Mouse (Mus musculus): Measurements from ENCODE around the gene Spata21. TPM values are rescaled to one million over a fixed set of nuclear protein-coding genes. Genes with fewer than 3 reads are reported as not detected.

Spata21 gene
- polyA plus RNA-seq (2012; rRNA removed), result not detected in 2 replicates

DNA sequence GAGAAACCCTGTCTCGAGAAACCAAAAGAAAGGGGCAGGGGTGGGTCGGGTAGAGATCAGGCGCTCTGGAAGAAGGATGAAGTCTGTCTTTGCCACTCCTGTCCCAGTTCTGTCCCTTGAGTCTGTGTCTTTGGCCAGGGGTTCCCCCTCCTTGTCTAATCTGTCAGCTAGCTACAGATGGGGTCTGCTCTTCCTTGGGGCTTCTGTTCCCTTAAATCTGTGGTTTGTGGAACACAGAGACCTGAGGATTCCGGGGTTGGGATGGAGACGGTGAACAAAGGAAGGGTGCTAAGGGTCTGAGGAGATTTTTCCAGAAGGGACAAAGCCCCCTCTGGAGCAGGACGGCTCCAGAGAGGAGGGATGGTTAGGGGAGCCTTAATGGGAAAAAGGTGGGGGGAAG, at the start of gene Spata21:
Spata21 (plus strand) TSS at position 301 of the 400 bp plus-strand sequence.

DNA sequence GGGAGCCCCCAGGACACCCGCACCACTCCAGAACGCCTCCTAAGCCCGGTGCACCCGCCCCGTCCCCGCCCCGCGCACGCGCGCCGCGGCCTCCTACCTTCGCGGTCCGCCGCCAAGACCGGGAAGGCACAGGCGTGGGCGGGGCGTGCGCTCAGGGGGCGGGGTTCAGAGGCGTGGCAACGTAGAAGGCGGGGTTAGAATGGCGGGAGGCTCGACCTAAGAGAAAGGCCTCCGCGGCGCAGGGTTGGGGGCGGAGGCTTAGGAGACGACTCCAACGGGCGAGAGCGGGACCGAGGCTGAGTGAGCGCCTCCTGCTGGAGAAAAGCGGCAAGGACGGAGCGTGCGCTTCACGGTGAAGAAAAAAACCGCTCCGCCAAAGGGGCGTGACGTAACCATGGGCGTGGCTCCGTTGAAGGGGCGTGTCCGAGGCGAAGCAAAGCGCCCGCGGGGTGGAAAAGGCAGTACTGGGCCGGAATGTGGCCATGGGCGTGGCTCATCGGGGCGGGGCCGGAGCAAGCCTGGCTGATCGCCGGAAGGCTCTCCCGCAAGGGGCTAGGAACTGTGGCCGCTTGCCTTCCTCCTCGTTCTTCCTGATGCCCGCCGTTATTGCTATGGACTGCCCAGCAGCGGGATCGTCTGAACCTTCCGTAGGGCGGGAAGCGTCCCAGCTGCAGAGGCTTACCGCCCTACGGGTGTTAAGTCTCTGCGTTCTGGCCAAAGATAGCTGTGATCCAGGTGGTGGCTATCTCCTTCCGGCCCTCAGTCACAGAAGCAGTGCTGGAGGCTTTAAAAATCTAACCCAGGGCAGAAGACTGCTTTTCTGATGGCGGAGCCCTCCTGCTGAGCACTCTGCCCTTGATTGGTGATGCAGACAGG, 27.5 kb upstream of the Spata21 start, which contains the start of gene Crocc:
Crocc (minus strand) TSS at position 125 of the 876 bp plus-strand sequence.

DNA sequence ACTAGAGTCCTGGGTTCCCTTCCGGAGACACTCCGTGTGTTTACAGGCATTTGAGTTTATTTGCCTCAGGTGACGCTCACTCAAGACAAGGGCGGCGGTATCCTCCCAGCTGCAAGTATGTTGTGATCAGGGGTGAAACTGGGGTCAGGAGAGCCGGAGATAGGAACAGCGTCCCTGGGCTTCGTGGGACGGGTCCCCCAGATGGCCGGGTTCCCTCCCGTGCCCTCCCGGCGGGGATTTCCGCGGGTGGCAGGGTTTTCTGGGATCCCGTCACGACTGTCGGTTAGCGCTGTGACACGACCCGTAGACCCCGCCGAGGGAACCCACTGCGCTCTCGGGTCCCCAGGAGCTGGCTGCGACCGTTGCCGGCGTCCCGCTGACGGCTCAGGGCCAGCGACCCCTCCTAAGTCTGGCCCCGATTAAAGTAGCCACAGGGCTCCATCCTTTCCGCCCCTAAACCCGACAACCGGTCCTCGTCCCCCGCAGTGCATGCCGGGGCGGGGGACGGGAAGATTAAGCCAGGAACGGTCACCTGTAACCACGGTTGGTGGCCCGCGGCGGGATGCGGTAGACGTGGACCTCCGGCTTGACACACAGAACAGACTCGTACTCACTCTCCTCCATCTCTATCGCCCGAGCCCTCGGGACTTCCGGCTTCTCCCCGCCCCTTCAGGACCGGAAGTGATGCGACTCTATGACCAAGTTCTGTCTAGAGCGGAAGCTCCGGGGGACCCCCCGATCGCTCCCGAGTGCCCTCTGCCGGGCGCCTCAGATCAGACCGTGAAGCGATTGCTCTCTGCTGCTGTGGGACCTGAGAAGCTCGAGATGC, 10.2 kb upstream of the Spata21 start, which contains the start of gene Necap2:
Necap2 (minus strand) TSS at position 677 of the 829 bp plus-strand sequence.

DNA sequence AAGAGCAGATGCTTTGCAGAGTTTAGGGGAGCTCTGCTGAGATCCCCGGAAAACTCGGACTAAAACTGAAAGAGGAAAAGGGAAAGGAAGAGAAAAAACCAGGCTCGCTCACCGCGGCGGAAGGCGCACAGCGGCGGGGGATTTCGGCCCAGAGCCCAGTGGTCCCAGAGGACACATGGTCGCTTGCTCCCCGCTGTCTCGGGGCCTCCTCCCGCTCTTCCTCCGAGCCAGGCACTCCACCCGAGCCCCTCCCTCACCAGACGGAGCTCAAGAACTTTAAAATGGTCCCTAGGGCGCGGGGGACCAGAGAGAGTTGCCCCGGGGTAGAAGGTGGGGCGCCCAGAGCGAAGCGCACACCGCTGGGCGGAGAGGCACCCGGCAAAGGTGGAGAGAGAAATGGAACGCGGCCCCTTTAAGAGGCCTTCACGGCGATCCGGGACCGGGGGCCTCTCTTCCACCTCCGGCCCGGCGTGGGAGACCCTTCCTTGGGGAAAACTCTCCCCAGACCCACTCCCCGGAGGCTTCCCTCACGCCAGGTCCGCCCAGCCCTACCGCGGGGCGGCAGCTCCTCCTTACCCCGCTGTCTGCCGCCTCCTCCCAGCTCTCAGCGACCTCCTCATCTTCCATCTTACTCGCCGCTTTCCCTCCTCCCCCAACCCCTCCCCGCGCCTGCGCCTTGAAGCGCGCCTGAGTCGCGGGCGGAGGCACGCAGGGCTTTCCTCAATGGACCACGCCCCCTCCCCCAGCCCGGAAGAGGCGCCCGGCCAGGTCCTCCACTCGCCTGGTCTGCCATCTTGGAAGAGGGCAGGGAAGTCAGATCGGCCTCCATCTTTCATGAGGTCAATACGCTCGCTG, 51.2 kb downstream of the Spata21 start, which contains the start of gene Szrd1:
Szrd1 (minus strand) TSS at position 660 of the 855 bp plus-strand sequence.

DNA sequence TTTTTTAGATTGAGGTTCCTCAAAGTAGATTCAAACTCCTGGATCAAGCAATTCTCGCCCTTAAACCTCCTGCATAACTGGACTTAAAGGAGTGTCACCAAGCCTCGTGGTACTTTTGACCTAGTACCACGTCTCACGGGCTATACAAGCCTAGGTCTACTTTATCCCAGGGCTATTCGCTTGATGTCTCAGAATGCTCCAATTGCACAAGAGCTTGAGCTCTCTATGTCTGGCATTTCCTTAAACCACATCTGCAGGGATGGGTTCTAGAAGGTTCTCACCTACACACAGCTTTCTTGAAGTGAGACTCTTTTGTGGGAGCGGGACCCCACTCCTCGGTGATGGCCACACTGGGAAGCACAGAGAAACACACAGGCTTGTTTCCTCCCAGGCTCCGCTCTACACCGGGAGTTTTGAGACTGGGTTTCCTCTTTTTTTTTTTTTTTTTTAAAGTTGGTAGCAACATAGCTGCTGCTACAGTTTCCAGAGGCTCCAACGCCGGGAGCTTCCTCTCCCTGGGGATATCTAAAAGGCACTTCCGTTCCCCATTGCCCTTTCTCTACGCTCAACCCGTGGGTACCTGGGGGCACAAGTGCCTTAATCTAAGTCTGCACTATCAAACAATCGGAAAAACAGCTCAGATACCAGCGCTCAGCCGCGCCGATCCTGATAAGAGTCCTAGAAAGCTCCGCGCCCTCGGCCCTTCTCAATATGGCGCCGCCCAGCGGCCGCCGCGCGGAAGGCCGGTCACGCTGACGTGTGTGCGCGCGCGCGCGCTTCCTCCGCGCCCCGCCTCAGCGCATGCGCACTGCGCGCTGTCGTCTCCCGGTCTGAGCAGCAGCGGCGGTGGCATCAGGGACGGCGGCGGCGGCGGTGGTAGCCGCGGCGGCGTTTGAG, 59.2 kb downstream of the Spata21 start, which contains the start of gene Fbxo42:
Fbxo42 (plus strand) TSS at position 802 of the 897 bp plus-strand sequence.

Other genes with a start within 250 kb of the Spata21 start
- 1.5 and 2.0 TPM in 2 replicates for gene Padi1, start 242.6 kb upstream of the Spata21 start, polyA plus RNA-seq (2012; rRNA removed)
- gene Padi2, start 182.0 kb upstream of the Spata21 start, polyA plus RNA-seq (2012; rRNA removed), result 1.1 and 2.2 TPM in 2 replicates
- gene Sdhb, start 127.1 kb upstream of the Spata21 start, polyA plus RNA-seq (2012; rRNA removed), result 118 and 191 TPM in 2 replicates
- gene Atp13a2, start 101.5 kb upstream of the Spata21 start, polyA plus RNA-seq (2012; rRNA removed), result 46.3 and 68.4 TPM in 2 replicates
- gene Mfap2, start 77.9 kb upstream of the Spata21 start, polyA plus RNA-seq (2012; rRNA removed), result 37.7 and 48.4 TPM in 2 replicates
- gene Crocc, start 27.8 kb upstream of the Spata21 start, polyA plus RNA-seq (2012; rRNA removed), result 6.0 and 7.1 TPM in 2 replicates
- gene Necap2, start 10.0 kb upstream of the Spata21 start, polyA plus RNA-seq (2012; rRNA removed), result 34.3 and 51.7 TPM in 2 replicates
- 41.1 and 49.4 TPM in 2 replicates for gene Szrd1, start 51.4 kb downstream of the Spata21 start, polyA plus RNA-seq (2012; rRNA removed)
- 4.5 and 5.0 TPM in 2 replicates for gene Fbxo42, start 59.6 kb downstream of the Spata21 start, polyA plus RNA-seq (2012; rRNA removed)
- gene Rsg1, start 125.6 kb downstream of the Spata21 start, polyA plus RNA-seq (2012; rRNA removed), result 0.45 and 0.58 TPM in 2 replicates
- 16.2 and 17.3 TPM in 2 replicates for gene Arhgef19, start 151.2 kb downstream of the Spata21 start, polyA plus RNA-seq (2012; rRNA removed)
- gene Epha2, start 212.9 kb downstream of the Spata21 start, polyA plus RNA-seq (2012; rRNA removed), result 17.6 and 18.6 TPM in 2 replicates

Measured in stomach, adult 2 months (tissue).